Mouse (Mus musculus): ENCODE data around the gene Mrpl44.

GRCm38 (mm10) chr1:79757597-79757996 is 18.2 kb upstream of the Mrpl44 start:
- TF ChIP-seq POLR2A (IDR thresholded peaks at IDR 0.05; ENCODE audit: extremely low read depth, insufficient read depth, low read length) (no peak), CTCF (IDR thresholded peaks at IDR 0.05; ENCODE audit: extremely low read depth, insufficient read depth, low read length) (no peak)

All from cortical plate, adult 2 months (tissue).